Comparison of ENCODE assay signal across 18 mouse cellular contexts in genomic region chr9:34538591-34539335, GRCm38 (mm10). TPM values are rescaled to one million over a fixed set of nuclear protein-coding genes. Genes with fewer than 3 reads are reported as not detected.
DNase-seq lines count a peak whose midpoint lies in the region; TF ChIP-seq lines count a peak whose summit lies in the region.
"Had no signal": no experiment of that assay in that cellular context is flagged by ENCODE, and none has a peak within 500 bp of the region (broad histone marks: within the 10 kb centered on the region; RNA-seq: fewer than 3 reads in every experiment).

No protein-coding gene starts in this region.

- TF ChIP-seq CTCF in cortical plate, adult 2 months (IDR thresholded peaks at IDR 0.05; ENCODE audit: extremely low read depth, insufficient read depth, low read length) = no peak

- H3K4me3 ChIP-seq in cortical plate, adult 2 months (ENCODE audit: insufficient read depth, low read length) = no peak overlapping the region
- H3K4me3 ChIP-seq in hindbrain, embryonic 10.5 days = no peak overlapping the region
- H3K4me3 ChIP-seq: heart, embryonic 13.5 days; midbrain, embryonic 15.5 days; neural tube, embryonic 12.5 days had no signal

- H3K9me3 ChIP-seq in hindbrain, embryonic 10.5 days = no peaks in the 10 kb centered on the region
- H3K9me3 ChIP-seq: heart, embryonic 13.5 days; midbrain, embryonic 15.5 days; neural tube, embryonic 12.5 days had no signal

- DNase-seq in 3T3-L1 (ENCODE audit: low read depth, low spot score) = peak; percentile 69
- peak; percentile 74 to 79 for DNase-seq in layer of hippocampus, adult 8-10 months (ENCODE audit: low spot score in 2 of 2)
- DNase-seq in left cerebral cortex, postnatal 25 days (ENCODE audit: low spot score in 2 of 2) = peak; percentile 78 to 97
- DNase-seq in cerebellum, adult 8-10 months = no peak
- DNase-seq in hindbrain, embryonic 10.5 days (ENCODE audit: low spot score) = no peak
- no peak for DNase-seq in adrenal gland, postnatal 36 days
- DNase-seq in lung, adult 18-20 months = no peak
- DNase-seq: cerebellum, adult 18-20 months; gastrocnemius, postnatal 25 days; lung, adult 2 months; retina, postnatal 1 day; thymus, postnatal 14 days had no signal

- no peak for TF ChIP-seq POLR2A in cortical plate, adult 2 months (IDR thresholded peaks at IDR 0.05; ENCODE audit: extremely low read depth, insufficient read depth, low read length)

- 73% methylated on average over 7 of the region's 7 CpGs for WGBS in hindbrain, embryonic 10.5 days

- H3K27ac ChIP-seq in cortical plate, adult 2 months (ENCODE audit: insufficient read depth, low read length) = peak overlapping the region; percentile 40; the same call in 1 of the 2 replicates
- no peak overlapping the region for H3K27ac ChIP-seq in hindbrain, embryonic 10.5 days
- H3K27ac ChIP-seq: heart, embryonic 13.5 days; kidney, postnatal 0 days; macrophage; midbrain, embryonic 15.5 days; neural tube, embryonic 12.5 days had no signal

- H3K36me3 ChIP-seq in hindbrain, embryonic 10.5 days = no peaks in the 10 kb centered on the region
- H3K36me3 ChIP-seq: heart, embryonic 13.5 days; midbrain, embryonic 15.5 days; neural tube, embryonic 12.5 days had no signal

- H3K27me3 ChIP-seq in hindbrain, embryonic 10.5 days (ENCODE audit: insufficient read depth, poor library complexity, severe bottlenecking) = no peaks in the 10 kb centered on the region
- H3K27me3 ChIP-seq: midbrain, embryonic 15.5 days; neural tube, embryonic 12.5 days had no signal

- H3K4me1 ChIP-seq in cortical plate, adult 2 months (ENCODE audit: control insufficient read depth, insufficient read depth, low read length) = peaks cover 7% of the 10 kb centered on the region
- no peaks in the 10 kb centered on the region for H3K4me1 ChIP-seq in hindbrain, embryonic 10.5 days (replicated peaks)
- H3K4me1 ChIP-seq: heart, embryonic 13.5 days; midbrain, embryonic 15.5 days; neural tube, embryonic 12.5 days had no signal

- intact Hi-C loops in left cerebral cortex, postnatal 25 days (cut with DNase I) = loop anchor here (2.0 kb wide), 2 partner anchors 36 to 148 kb away; no protein-coding TSS in a partner anchor

RNA-seq across cellular contexts. Expression of gene Kirrel3, which starts 53.1 kb away (rescaled TPM):
- polyA plus RNA-seq in cortical plate, adult 2 months (2012; rRNA removed) = 20.1 and 23.1 TPM in 2 replicates
- total RNA-seq in layer of hippocampus, adult 8-10 months (2022) = 10 to 100 TPM; 49.7 to 55.4 (median 53.9) TPM
- total RNA-seq in left cerebral cortex, postnatal 25 days (2021) = 10 to 100 TPM; 66.3 to 71.9 TPM
- polyA plus RNA-seq in hindbrain, embryonic 10.5 days (2016; fragmentation: Nextera tagmentation; extraction: Ambion mirVana) = 6.6 and 9.8 TPM in 2 replicates
- total RNA-seq in adrenal gland, postnatal 36 days (2021) = under 1 TPM; 0.26 to 0.33 TPM
- polyA plus RNA-seq: macrophage had no signal

Comparison
In these comparisons a context has a peak if more than half of its experiments do, and no peak if none do; other contexts are left out.
1. DNase-seq: peak in 3T3-L1 (single experiment), layer of hippocampus, adult 8-10 months (2 of 2) and left cerebral cortex, postnatal 25 days (2 of 2); none in cerebellum, adult 8-10 months (single experiment), hindbrain, embryonic 10.5 days (single experiment), adrenal gland, postnatal 36 days (0 of 2) and lung, adult 18-20 months (0 of 2).
2. RNA of gene Kirrel3, which starts 53.1 kb away (total RNA-seq): 66.3 to 71.9 TPM in left cerebral cortex, postnatal 25 days and 49.7 to 55.4 TPM in layer of hippocampus, adult 8-10 months; 0.26 to 0.33 TPM in adrenal gland, postnatal 36 days; every median in the first group is over 10 times any median in the second.